Mouse (Mus musculus): ENCODE measurements around the gene Fancc.

GRCm38 (mm10) chr13:63528164-63528675 is 31.1 kb upstream of the Fancc start:
- no peak for TF ChIP-seq CTCF (IDR thresholded peaks at IDR 0.05; ENCODE audit: low read depth, low read length)
- no peak for TF ChIP-seq POLR2A (IDR thresholded peaks at IDR 0.05; ENCODE audit: extremely low read depth, insufficient read depth, low read length)
